ENCODE assay signal across 18 mouse cellular contexts in the genomic region with DNA sequence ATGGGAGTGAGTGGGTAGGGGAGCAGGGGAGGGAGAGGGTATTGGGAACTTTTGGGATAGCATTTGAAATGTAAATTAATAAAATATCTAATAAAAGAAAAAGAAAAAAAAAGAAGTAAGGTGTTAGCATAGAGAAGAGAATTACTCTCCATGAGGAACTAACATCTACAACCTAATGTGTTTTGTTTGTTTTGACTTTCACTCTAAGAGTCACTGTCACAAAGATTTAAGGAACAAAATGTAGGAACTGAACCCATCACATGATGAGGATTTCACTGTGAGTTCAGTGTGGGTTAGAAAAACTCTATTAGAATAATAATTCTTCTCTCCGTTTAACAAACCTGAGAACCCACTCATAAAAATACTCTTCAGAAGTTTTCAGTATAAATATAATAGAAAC.
"Had no signal": no experiment of that assay in that cellular context is flagged by ENCODE, and none has a peak within 500 bp of the region (broad histone marks: within the 10 kb centered on the region; RNA-seq: fewer than 3 reads in every experiment).

No protein-coding gene starts in this region.

- H3K4me1 ChIP-seq: liver, embryonic 13.5 days; liver, embryonic 15.5 days; midbrain, embryonic 13.5 days; midbrain, embryonic 15.5 days; neural tube, embryonic 13.5 days; neural tube, embryonic 15.5 days; stomach, embryonic 15.5 days had no signal

- DNase-seq: liver, embryonic 13.5 days; lung, adult 18-20 months; lung, embryonic 14.5 days; lung, postnatal 10 days; lung, postnatal 4 days; retina, postnatal 1 day; right cerebral cortex, adult 18-20 months; thymus, adult 2 months; thymus, postnatal 25 days; thymus, postnatal 4 days had no signal

- ATAC-seq: midbrain, embryonic 13.5 days; midbrain, embryonic 15.5 days had no signal

- H3K27ac ChIP-seq: liver, embryonic 13.5 days; liver, embryonic 15.5 days; midbrain, embryonic 13.5 days; midbrain, embryonic 15.5 days; neural tube, embryonic 13.5 days; neural tube, embryonic 15.5 days; stomach, embryonic 15.5 days; stomach, postnatal 0 days had no signal

- H3K4me3 ChIP-seq: liver, embryonic 13.5 days; liver, embryonic 15.5 days; midbrain, embryonic 13.5 days; midbrain, embryonic 15.5 days; myocyte; neural tube, embryonic 13.5 days; neural tube, embryonic 15.5 days; stomach, embryonic 15.5 days had no signal
